Mouse (Mus musculus) embryonic facial prominence, embryonic 10.5 days (tissue): ENCODE results near the gene 1700017N19Rik. TPM values are rescaled to one million over a fixed set of nuclear protein-coding genes. Genes with fewer than 3 reads are reported as not detected.

Experiments
- DNase-seq: peaks from one replicate; pipeline ENCODE4 v3.0.0-alpha.2; 2017; ENCODE audit warnings: low spot score
- H3K27ac ChIP-seq: fragments of 300-500 bp; sonication (generic); replicated peaks from 2 replicates; pipeline ENCODE4 v1.5.1; 2016; ENCODE audit warnings: mild to moderate bottlenecking
- H3K27me3 ChIP-seq: fragments of 300-500 bp; sonication (generic); replicated peaks from 2 replicates; pipeline ENCODE4 v1.6.1; 2016; ENCODE audit warnings: low read depth, mild to moderate bottlenecking; ENCODE audit not compliant: poor library complexity, severe bottlenecking
- H3K36me3 ChIP-seq: fragments of 300-500 bp; sonication (generic); replicated peaks from 2 replicates; pipeline ENCODE4 v1.6.1; 2016; ENCODE audit warnings: mild to moderate bottlenecking, moderate library complexity
- H3K4me1 ChIP-seq: fragments of 300-500 bp; sonication (generic); 2 replicates; pipeline ENCODE4 v1.6.1; 2016
- H3K4me3 ChIP-seq: fragments of 300-500 bp; sonication (generic); 2 replicates; pipeline ENCODE4 v1.5.1; 2016; ENCODE audit warnings: mild to moderate bottlenecking, moderate library complexity
- H3K9me3 ChIP-seq: fragments of 300-500 bp; sonication (generic); 2 replicates; pipeline ENCODE4 v1.6.1; 2016; ENCODE audit warnings: mild to moderate bottlenecking
- WGBS: fragments of 180-500 bp; shearing (Covaris S2); methylation state at CpG from one replicate; pipeline ENCODE4 v1.1.7; 2016; 5-methylcytosine and 5-hydroxymethylcytosine counted together
- polyA plus RNA-seq: library from polyadenylated mRNA; unstranded; fragments of >200 nt; fragmentation: Nextera tagmentation; extraction: Ambion mirVana; gene quantifications from 2 replicates; pipeline ENCODE4 v1.2.1, GENCODE M21; 2016

Gene 1700017N19Rik
- polyA plus RNA-seq, 1 experiment from 2014 or later, result not detected

- 75% methylated on average over 2 of the region's 2 CpGs for WGBS
These were observed 14.0 kb downstream of the 1700017N19Rik start for GRCm38 (mm10) chr10:100604254-100604653.

GRCm38 (mm10) chr10:100617233-100617903 is 27.1 kb downstream of the 1700017N19Rik start:
- no peak overlapping the region for H3K4me3 ChIP-seq
- WGBS, result 70% methylated on average over 6 of the region's 6 CpGs
- DNase-seq, result no peak
- no peaks in the 10 kb centered on the region for H3K9me3 ChIP-seq
- 0 out of 2 replicates have a peak, but pooled peaks cover 4% of the 10 kb centered on the region for H3K4me1 ChIP-seq
- no peaks in the 10 kb centered on the region for H3K36me3 ChIP-seq
- no peaks in the 10 kb centered on the region for H3K27me3 ChIP-seq
- H3K27ac ChIP-seq, result no peak overlapping the region

More at GRCm38 (mm10) chr10:100604254-100604653, 14.0 kb downstream of the 1700017N19Rik start:
- no peak overlapping the region for H3K4me3 ChIP-seq
- H3K27ac ChIP-seq, result no peak overlapping the region
- H3K27me3 ChIP-seq, result no peaks in the 10 kb centered on the region
- no peaks in the 10 kb centered on the region for H3K9me3 ChIP-seq
- no peak for DNase-seq
- no peaks in the 10 kb centered on the region for H3K4me1 ChIP-seq
- no peaks in the 10 kb centered on the region for H3K36me3 ChIP-seq

GRCm38 (mm10) chr10:100619474-100619873 is 29.2 kb downstream of the 1700017N19Rik start:
- 0 out of 2 replicates have a peak, but pooled peaks cover 4% of the 10 kb centered on the region for H3K4me1 ChIP-seq
- no peak overlapping the region for H3K4me3 ChIP-seq
- H3K27me3 ChIP-seq, result no peaks in the 10 kb centered on the region
- H3K27ac ChIP-seq, result no peak overlapping the region
- H3K36me3 ChIP-seq, result no peaks in the 10 kb centered on the region
- DNase-seq, result no peak
- WGBS, result 95% methylated on average over 7 of the region's 7 CpGs
- H3K9me3 ChIP-seq, result no peaks in the 10 kb centered on the region

- Histone ChIP-seq H3K27ac (no peak overlapping the region), H3K4me3 (no peak overlapping the region), H3K4me1 (0 out of 2 replicates have a peak, but pooled peaks cover 4% of the 10 kb centered on the region), H3K27me3 (no peaks in the 10 kb centered on the region), H3K36me3 (no peaks in the 10 kb centered on the region), H3K9me3 (no peaks in the 10 kb centered on the region)
- no peak for DNase-seq
- WGBS, result 95% methylated on average over 12 of the region's 12 CpGs
These were observed 29.8 kb downstream of the 1700017N19Rik start for GRCm38 (mm10) chr10:100620040-100620439.

GRCm38 (mm10) chr10:100622494-100622893 is 32.2 kb downstream of the 1700017N19Rik start:
- Histone ChIP-seq H3K9me3 (no peaks in the 10 kb centered on the region), H3K4me3 (no peak overlapping the region), H3K36me3 (no peaks in the 10 kb centered on the region), H3K27ac (no peak overlapping the region), H3K4me1 (no peaks in the 10 kb centered on the region), H3K27me3 (no peaks in the 10 kb centered on the region)
- 65% methylated on average over 3 of the region's 3 CpGs for WGBS
- DNase-seq, result no peak

GRCm38 (mm10) chr10:100629762-100630438 is 39.6 kb downstream of the 1700017N19Rik start:
- no peaks in the 10 kb centered on the region for H3K9me3 ChIP-seq
- no peak overlapping the region for H3K27ac ChIP-seq
- peak; percentile 55 for DNase-seq
- WGBS, result 30% methylated on average over 20 of the region's 20 CpGs
- H3K36me3 ChIP-seq, result no peaks in the 10 kb centered on the region
- no peaks in the 10 kb centered on the region for H3K27me3 ChIP-seq
- H3K4me3 ChIP-seq, result no peak overlapping the region
- H3K4me1 ChIP-seq, result no peaks in the 10 kb centered on the region

GRCm38 (mm10) chr10:100642887-100643286 is 52.6 kb downstream of the 1700017N19Rik start:
- H3K9me3 ChIP-seq, result no peaks in the 10 kb centered on the region
- WGBS, result 77% methylated on average over 3 of the region's 3 CpGs
- no peaks in the 10 kb centered on the region for H3K4me1 ChIP-seq
- no peak overlapping the region for H3K4me3 ChIP-seq
- H3K27me3 ChIP-seq, result no peaks in the 10 kb centered on the region
- DNase-seq, result no peak
- no peaks in the 10 kb centered on the region for H3K36me3 ChIP-seq
- no peak overlapping the region for H3K27ac ChIP-seq

GRCm38 (mm10) chr10:100645331-100645935 is 55.1 kb downstream of the 1700017N19Rik start:
- no peak overlapping the region for H3K27ac ChIP-seq
- H3K4me1 ChIP-seq, result no peaks in the 10 kb centered on the region
- no peak for DNase-seq
- no peaks in the 10 kb centered on the region for H3K9me3 ChIP-seq
- H3K36me3 ChIP-seq, result no peaks in the 10 kb centered on the region
- H3K27me3 ChIP-seq, result no peaks in the 10 kb centered on the region
- H3K4me3 ChIP-seq, result no peak overlapping the region
- 77% methylated on average over 4 of the region's 4 CpGs for WGBS

- DNase-seq, result no peak
These were observed 63.9 kb downstream of the 1700017N19Rik start for GRCm38 (mm10) chr10:100654183-100654582.

GRCm38 (mm10) chr10:100661970-100662590 is 71.8 kb downstream of the 1700017N19Rik start:
- Histone ChIP-seq H3K9me3 (no peaks in the 10 kb centered on the region), H3K4me3 (no peak overlapping the region), H3K4me1 (no peaks in the 10 kb centered on the region), H3K27me3 (no peaks in the 10 kb centered on the region), H3K27ac (no peak overlapping the region), H3K36me3 (no peaks in the 10 kb centered on the region)
- WGBS, result 78% methylated on average over 2 of the region's 2 CpGs
- no peak for DNase-seq

More at GRCm38 (mm10) chr10:100654183-100654582, 63.9 kb downstream of the 1700017N19Rik start:
- Histone ChIP-seq H3K36me3 (no peaks in the 10 kb centered on the region), H3K4me3 (no peak overlapping the region), H3K27ac (no peak overlapping the region), H3K27me3 (no peaks in the 10 kb centered on the region), H3K9me3 (no peaks in the 10 kb centered on the region), H3K4me1 (no peaks in the 10 kb centered on the region)
